Mouse (Mus musculus): ENCODE data around the gene Calr3. TPM values are rescaled to one million over a fixed set of nuclear protein-coding genes. Genes with fewer than 3 reads are reported as not detected.

Gene Calr3
- polyA plus RNA-seq, 1 experiment from 2014 or later, result 1.3 TPM

- H3K36me3 ChIP-seq (replicated peaks), result peaks cover 68% of the 10 kb centered on the region
- no peak overlapping the region for H3K4me2 ChIP-seq
- WGBS, result 94% methylated on average over 2 of the region's 2 CpGs
- no peak for ATAC-seq (replicated peaks)
- H3K9ac ChIP-seq, result no peak overlapping the region
- no peaks in the 10 kb centered on the region for H3K4me1 ChIP-seq
- H3K27me3 ChIP-seq (replicated peaks), result no peaks in the 10 kb centered on the region
- H3K9me3 ChIP-seq, result no peaks in the 10 kb centered on the region
- no peak overlapping the region for H3K4me3 ChIP-seq
- no peak overlapping the region for H3K27ac ChIP-seq
Measured at GRCm38 (mm10) chr8:72376900-72377299, 66.8 kb downstream of the Calr3 start.

- no peak for ATAC-seq (replicated peaks)
- Histone ChIP-seq H3K9ac (no peak overlapping the region), H3K9me3 (no peaks in the 10 kb centered on the region), H3K4me3 (no peak overlapping the region), H3K27ac (no peak overlapping the region), H3K4me2 (no peak overlapping the region), H3K4me1 (no peaks in the 10 kb centered on the region), H3K36me3 (replicated peaks) (peaks cover 68% of the 10 kb centered on the region), H3K27me3 (replicated peaks) (no peaks in the 10 kb centered on the region)
- 98% methylated on average over 5 of the region's 5 CpGs for WGBS
Measured at GRCm38 (mm10) chr8:72376309-72376708, 67.4 kb downstream of the Calr3 start.

- no peaks in the 10 kb centered on the region for H3K4me1 ChIP-seq
- no peaks in the 10 kb centered on the region for H3K9me3 ChIP-seq
- no peak for ATAC-seq (replicated peaks)
- 86% methylated on average over 5 of the region's 5 CpGs for WGBS
- H3K9ac ChIP-seq, result no peak overlapping the region
- H3K4me3 ChIP-seq, result no peak overlapping the region
- no peaks in the 10 kb centered on the region for H3K27me3 ChIP-seq (replicated peaks)
- H3K36me3 ChIP-seq (replicated peaks), result peaks cover 70% of the 10 kb centered on the region
- no peak overlapping the region for H3K4me2 ChIP-seq
- no peak overlapping the region for H3K27ac ChIP-seq
Measured at GRCm38 (mm10) chr8:72375161-72375560, 68.5 kb downstream of the Calr3 start.

Small RNA genes within 50 kb of the gene (microRNA-seq; reads per million reads assigned to microRNA genes)
- gene Mir7068, result 1.3 reads per million

Other genes with a start within 250 kb of the Calr3 start
- gene Cib3, start 231.0 kb downstream of the Calr3 start, polyA plus RNA-seq (2015; fragmentation: Nextera tagmentation; extraction: Ambion mirVana), result not detected in 2 replicates
- gene Gm11034, start 230.2 kb downstream of the Calr3 start, polyA plus RNA-seq (2015; fragmentation: Nextera tagmentation; extraction: Ambion mirVana), result not detected in 2 replicates
- 112 and 115 TPM in 2 replicates for gene Fam32a, start 224.1 kb downstream of the Calr3 start, polyA plus RNA-seq (2015; fragmentation: Nextera tagmentation; extraction: Ambion mirVana)
- 296 and 302 TPM in 2 replicates for gene Ap1m1, start 203.9 kb downstream of the Calr3 start, polyA plus RNA-seq (2015; fragmentation: Nextera tagmentation; extraction: Ambion mirVana)
- 9.0 and 11.9 TPM in 2 replicates for gene Gm10282, start 138.6 kb downstream of the Calr3 start, polyA plus RNA-seq (2015; fragmentation: Nextera tagmentation; extraction: Ambion mirVana)
- gene Klf2, start 124.8 kb downstream of the Calr3 start, polyA plus RNA-seq (2015; fragmentation: Nextera tagmentation; extraction: Ambion mirVana), result 4.7 and 5.4 TPM in 2 replicates
- gene Eps15l1, start 22.4 kb downstream of the Calr3 start, polyA plus RNA-seq (2015; fragmentation: Nextera tagmentation; extraction: Ambion mirVana), result 63.6 and 63.7 TPM in 2 replicates
- 18.6 and 20.4 TPM in 2 replicates for gene 1700030K09Rik, start within 50 bp of the Calr3 start, polyA plus RNA-seq (2015; fragmentation: Nextera tagmentation; extraction: Ambion mirVana)
- 53.0 and 59.1 TPM in 2 replicates for gene Cherp, start 31.4 kb upstream of the Calr3 start, polyA plus RNA-seq (2015; fragmentation: Nextera tagmentation; extraction: Ambion mirVana)
- 16.5 and 17.6 TPM in 2 replicates for gene Slc35e1, start 48.7 kb upstream of the Calr3 start, polyA plus RNA-seq (2015; fragmentation: Nextera tagmentation; extraction: Ambion mirVana)
- 19.1 and 20.3 TPM in 2 replicates for gene Med26, start 104.4 kb upstream of the Calr3 start, polyA plus RNA-seq (2015; fragmentation: Nextera tagmentation; extraction: Ambion mirVana)
- gene Smim7, start 127.2 kb upstream of the Calr3 start, polyA plus RNA-seq (2015; fragmentation: Nextera tagmentation; extraction: Ambion mirVana), result 120 and 129 TPM in 2 replicates
- 24.5 and 27.0 TPM in 2 replicates for gene Tmem38a, start 128.2 kb upstream of the Calr3 start, polyA plus RNA-seq (2015; fragmentation: Nextera tagmentation; extraction: Ambion mirVana)
- gene Nwd1, start 202.8 kb upstream of the Calr3 start, polyA plus RNA-seq (2015; fragmentation: Nextera tagmentation; extraction: Ambion mirVana), result 1.7 TPM in 2 replicates